Mouse (Mus musculus) layer of hippocampus, adult 9-10 months (tissue): ENCODE results near the gene Arhgap31.

Experiments
- DNase-seq: peaks from one replicate; pipeline ENCODE4 v3.0.0; 2022; ENCODE audit warnings: low spot score

Gene Arhgap31

DNA sequence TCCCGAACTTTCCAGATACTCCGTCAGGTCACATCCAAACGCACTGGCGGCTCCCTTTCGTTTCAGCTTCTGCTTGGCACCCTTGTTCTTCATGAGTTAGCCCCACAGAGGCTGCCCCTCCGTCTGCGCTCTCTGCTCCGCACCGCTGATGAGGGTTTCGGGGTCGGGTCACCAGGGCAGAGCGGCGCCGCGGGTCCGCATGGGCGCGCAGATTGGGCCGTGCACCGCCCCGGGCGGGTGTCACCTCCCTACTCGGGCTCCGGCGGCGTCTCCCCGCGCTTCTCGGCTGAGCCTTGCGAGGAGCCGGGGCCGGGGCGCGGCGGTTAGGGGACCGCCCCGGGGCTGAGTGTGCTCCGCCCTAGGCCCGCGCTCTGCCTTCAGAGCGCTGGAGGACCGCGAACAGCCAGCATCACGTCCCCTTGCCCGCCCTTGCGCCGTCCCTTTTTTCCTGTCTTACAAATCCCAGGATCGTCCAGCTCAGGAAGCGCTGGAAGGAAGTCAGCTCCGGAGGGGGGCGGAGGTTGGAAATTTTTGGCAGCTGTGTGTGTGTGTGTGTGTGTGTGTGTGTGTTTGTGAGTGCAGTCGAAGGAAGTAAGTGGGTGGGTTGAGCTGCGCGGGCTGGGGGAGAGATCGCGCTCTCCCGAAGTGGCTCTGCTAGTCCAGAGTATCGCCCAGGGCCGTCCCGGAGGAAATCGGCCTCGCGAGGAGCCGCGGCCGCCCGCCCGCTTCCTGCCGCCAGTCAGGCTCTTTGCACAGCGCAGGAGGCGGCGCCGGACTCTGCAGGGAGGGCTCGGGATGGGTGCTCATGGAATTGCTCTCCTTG is at the start of gene Arhgap31:
Gene Arhgap31 (minus strand): TSS at position 694 of the 823 bp plus-strand sequence.
- DNase-seq, result no peak

DNA sequence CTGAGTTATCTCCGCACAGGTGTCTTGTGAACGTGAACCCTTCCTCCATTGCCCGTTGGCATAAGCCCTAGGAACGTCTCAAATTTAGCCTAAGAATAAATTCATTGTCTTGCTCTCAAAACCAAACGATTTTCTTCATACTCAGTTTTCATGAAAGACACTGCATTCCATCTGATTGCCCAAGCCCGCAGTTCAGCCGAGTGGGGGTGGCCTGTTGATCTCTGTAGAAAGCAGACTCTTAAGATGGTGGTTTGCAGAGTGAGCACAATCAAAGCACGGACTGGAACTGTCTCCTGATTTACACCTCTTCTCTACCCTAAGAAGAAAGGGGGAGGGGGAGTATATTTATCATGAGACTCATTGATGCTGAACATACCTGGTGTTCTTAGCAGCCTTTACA is 49.3 kb upstream of the Arhgap31 start:
- DNase-seq, result no peak

- DNase-seq, result no peak
Measured at GRCm38 (mm10) chr16:38761972-38762371, 48.9 kb upstream of the Arhgap31 start.

GRCm38 (mm10) chr16:38760834-38761375 is 47.8 kb upstream of the Arhgap31 start:
- DNase-seq, result no peak

- DNase-seq, result no peak
Measured at GRCm38 (mm10) chr16:38760239-38760638, 47.2 kb upstream of the Arhgap31 start.

DNA sequence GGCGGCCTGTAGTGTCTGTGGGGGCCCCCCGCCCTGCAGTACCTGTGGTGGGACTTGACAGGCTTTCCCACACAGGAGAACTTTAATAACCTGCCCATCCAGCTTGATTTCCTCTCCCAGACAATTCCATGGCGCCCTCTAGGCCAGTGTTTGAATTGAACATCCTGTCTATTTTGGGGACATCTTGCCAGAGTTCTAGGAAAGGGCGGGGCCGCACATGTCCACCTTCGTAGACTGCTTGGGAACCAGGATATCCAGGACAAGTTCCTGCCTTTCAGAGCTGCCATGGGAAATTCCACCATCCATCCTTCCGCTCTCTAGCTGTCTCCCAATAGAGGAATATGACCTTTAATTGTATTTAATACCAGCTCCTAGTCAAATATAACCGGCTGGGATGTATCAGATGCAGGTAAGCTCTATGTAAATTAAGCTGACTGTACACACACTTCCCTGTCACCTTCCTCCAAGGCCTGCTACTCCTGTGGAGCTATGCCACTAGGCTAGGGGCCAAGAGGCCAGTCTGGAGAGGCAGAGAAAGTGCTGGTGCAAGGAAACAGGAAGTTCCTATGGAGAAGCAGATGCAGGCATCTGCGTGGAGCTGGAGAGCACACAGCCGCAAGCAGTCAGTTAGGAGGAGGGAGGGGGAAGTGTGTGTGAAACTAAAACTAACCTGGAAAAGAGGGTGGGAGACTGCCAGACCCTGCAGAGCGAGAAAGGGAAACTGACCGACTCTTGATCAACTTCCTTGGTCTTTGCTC is 45.2 kb upstream of the Arhgap31 start:
- no peak for DNase-seq

DNA sequence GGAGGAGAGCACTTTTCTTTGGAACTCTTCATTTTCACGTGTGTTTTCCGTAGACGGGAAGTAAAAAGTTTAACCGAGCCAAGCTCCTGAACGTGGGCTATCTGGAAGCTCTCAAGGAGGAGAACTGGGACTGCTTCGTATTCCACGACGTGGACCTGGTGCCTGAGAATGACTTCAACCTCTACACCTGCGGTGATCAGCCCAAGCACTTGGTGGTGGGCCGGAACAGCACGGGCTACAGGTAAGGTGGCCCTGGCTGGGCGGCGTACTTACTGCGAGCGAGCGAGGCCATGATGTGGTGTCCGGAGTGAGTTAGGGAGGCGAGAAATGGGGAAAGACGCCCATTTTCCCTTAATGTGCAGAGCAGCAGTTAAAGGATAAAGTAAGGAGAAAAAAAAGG is 44.6 kb upstream of the Arhgap31 start:
- DNase-seq, result no peak

GRCm38 (mm10) chr16:38756572-38756971 is 43.5 kb upstream of the Arhgap31 start:
- DNase-seq, result no peak

GRCm38 (mm10) chr16:38756177-38756503 is 43.1 kb upstream of the Arhgap31 start:
- no peak for DNase-seq

- DNase-seq, result no peak
Measured at GRCm38 (mm10) chr16:38755452-38756176, 42.5 kb upstream of the Arhgap31 start.

- no peak for DNase-seq
Measured at GRCm38 (mm10) chr16:38753631-38754030, 40.6 kb upstream of the Arhgap31 start.

DNA sequence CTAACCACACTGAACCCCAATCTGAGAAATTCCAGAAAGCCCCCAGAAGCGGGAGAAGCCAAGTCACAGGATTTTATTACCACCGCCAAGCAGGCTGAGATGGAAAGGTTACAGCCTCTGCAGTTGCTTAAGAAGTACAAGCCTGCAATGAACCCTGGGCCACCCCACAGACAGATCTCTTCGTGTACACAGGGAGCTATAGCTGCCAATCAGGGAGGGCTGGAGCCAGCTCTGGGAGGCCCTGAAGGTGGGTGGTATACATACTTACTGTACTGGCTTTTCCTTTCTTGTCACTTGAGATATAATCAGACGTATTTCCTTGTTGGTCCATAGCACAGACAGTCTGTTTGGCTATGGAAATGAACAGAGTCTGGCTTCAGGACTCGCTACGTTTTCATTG is 37.7 kb upstream of the Arhgap31 start:
- DNase-seq, result no peak

DNA sequence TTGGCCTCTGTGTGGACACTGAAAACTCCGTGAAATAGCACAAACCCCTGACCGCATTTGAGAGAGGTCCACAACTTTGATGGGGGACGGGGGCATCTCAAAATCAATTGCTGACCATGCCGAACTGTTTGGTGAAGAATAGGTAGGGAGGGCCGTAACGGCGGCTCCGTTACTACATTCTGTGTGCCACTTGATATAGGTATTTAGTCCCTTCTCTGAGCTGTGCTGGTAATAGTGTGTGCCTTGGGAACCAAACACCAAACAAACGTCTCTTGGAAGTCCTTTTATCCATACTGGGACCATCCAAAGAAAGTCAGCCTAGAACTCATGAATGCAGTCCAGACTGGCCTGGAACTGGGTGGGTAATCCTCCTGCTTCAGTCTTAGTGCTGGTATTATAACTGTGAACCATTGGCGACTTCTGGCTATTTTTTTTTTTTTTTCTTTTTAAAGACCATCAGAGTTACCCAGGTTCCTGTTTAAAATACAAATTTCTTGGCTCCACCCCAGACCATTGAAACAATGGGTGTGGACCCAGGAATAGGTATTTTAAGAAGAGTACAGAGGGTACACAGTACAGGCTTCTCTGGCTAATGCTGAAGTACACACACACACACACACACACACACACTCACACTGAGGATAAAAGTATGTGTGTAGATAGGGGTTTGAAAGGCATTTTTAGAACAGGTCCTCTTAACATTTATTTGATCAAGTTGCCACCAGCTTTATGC is 31.0 kb upstream of the Arhgap31 start:
- no peak for DNase-seq

GRCm38 (mm10) chr16:38742659-38743131 is 29.6 kb upstream of the Arhgap31 start:
- DNase-seq, result no peak

- DNase-seq, result no peak
Measured at GRCm38 (mm10) chr16:38742113-38742658, 29.1 kb upstream of the Arhgap31 start, which contains the start of gene B4galt4. TSS of gene B4galt4 (plus strand) at chr16:38742264.

DNA sequence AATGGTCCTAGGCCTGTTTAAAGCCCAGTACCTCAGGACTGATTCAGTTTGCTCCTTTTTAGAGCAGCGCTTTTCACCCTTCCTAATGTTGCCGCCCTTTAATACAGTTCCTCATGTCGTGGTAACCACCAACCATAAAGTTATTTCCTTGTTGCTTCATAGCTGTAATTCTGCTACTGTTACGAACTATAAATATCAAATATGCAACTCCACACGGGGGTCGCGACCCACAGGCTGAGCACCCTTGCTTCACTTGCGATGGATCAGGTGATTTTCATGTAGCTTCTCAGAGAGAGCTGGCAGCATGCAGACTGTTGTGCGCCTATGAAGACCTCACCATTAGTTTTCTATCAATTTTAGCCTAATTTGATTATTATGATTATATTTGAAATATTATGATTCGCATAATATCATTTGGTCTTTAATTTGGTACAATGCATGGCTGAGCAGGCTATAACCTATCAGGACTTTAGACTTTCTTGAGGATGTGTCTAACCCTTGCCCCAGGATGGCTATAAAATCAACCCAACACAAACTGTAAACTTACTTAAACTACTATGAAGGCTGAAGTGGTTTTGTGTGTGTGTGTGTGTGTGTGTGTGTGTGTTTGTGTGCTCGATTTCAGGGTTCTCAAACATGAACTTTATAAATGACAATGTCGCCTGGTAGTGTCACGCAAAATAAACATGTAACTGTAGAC is 28.3 kb upstream of the Arhgap31 start:
- DNase-seq, result no peak

GRCm38 (mm10) chr16:38730921-38731320 is 17.8 kb upstream of the Arhgap31 start:
- DNase-seq, result no peak

- DNase-seq, result no peak
Measured at GRCm38 (mm10) chr16:38729610-38730288, 16.7 kb upstream of the Arhgap31 start.

DNA sequence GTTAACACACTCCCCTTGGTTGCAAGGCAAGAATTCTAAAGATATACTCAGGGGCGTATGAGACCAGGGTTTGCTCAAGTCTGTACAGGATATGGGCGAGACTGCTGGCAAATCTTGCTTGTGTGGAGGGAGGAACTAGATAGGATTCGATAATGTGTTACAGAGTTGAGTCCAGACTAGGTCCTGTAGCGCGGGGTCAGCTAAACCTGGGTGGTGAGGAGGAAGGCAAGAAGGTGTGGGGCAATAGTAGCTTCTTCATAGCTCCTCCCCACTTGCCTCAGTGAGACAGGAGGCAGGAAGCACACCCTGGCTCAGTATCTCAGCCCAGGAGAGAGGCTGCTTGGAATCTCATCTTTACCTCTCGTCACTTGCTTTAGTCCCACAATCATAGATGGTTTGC is 16.1 kb upstream of the Arhgap31 start:
- DNase-seq, result no peak

GRCm38 (mm10) chr16:38728576-38729132 is 15.6 kb upstream of the Arhgap31 start:
- no peak for DNase-seq
